ENCODE assay signal across 26 mouse cellular contexts in the genomic region with DNA sequence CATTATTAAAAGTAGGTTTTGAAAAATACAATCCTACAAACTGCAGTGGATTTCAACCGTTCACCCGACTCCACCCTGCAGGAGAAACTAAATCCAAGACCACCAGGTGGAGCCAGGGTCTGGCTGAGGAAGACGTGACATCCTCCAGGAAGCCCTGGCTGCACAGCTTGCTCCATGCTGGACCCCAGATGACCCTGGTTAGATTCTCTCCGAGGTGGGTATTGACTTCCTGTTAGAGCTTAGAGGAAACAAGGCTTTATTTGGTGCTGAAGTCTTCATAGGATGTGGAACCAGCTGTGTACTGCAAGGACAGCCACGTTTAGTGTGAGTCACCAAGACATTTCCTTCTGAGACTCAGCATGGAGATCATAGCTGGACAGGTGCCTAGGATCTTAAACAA. TPM values are rescaled to one million over a fixed set of nuclear protein-coding genes. Genes with fewer than 3 reads are reported as not detected.
DNase-seq lines count a peak whose midpoint lies in the region; ATAC-seq and TF ChIP-seq lines count a peak whose summit lies in the region.
"Had no signal": no experiment of that assay in that cellular context is flagged by ENCODE, and none has a peak within 500 bp of the region (broad histone marks: within the 10 kb centered on the region; RNA-seq: fewer than 3 reads in every experiment).

No protein-coding gene starts in this region.

- no peak overlapping the region for H3K4me3 ChIP-seq in heart, postnatal 0 days (ENCODE audit: low read depth, low read length)
- H3K4me3 ChIP-seq in ES-Bruce4 (ENCODE audit: low read depth, low read length) = no peak overlapping the region
- H3K4me3 ChIP-seq: hindbrain, embryonic 15.5 days; lung, embryonic 15.5 days; neural tube, embryonic 12.5 days had no signal

- H3K27me3 ChIP-seq in heart, postnatal 0 days (ENCODE audit: control insufficient read depth, insufficient read depth, low read length) = no peaks in the 10 kb centered on the region
- no peaks in the 10 kb centered on the region for H3K27me3 ChIP-seq in ES-Bruce4 (ENCODE audit: control insufficient read depth, insufficient read depth, low read length, poor library complexity, severe bottlenecking)
- H3K27me3 ChIP-seq: hindbrain, embryonic 15.5 days; lung, embryonic 15.5 days; neural tube, embryonic 12.5 days had no signal

- no peak overlapping the region for H3K4me2 ChIP-seq in heart, postnatal 0 days (ENCODE audit: low read depth, low read length)
- H3K4me2 ChIP-seq: hindbrain, embryonic 15.5 days; lung, embryonic 15.5 days; neural tube, embryonic 12.5 days had no signal

- 58% methylated on average over 5 of the region's 5 CpGs for WGBS in heart, postnatal 0 days

- ATAC-seq in heart, postnatal 0 days (ENCODE audit: insufficient read depth, low read depth) = peak; percentile 63
- ATAC-seq: CD4-positive, CD25-positive, alpha-beta regulatory T cell, adult 4 months; forebrain, embryonic 16.5 days had no signal

- intact Hi-C loops in heart, postnatal 25 days (cut with DNase I) = no loop called here
- intact Hi-C loops in left cerebral cortex, postnatal 14 days (cut with DNase I) = no loop called here

- peaks cover 14% of the 10 kb centered on the region; the same call in 1 of the 2 replicates for H3K9me3 ChIP-seq in heart, postnatal 0 days (replicated peaks; ENCODE audit: control insufficient read depth, low read length)
- H3K9me3 ChIP-seq in ES-Bruce4 (replicated peaks; ENCODE audit: control insufficient read depth, insufficient read depth, low read length, poor library complexity, severe bottlenecking) = peaks cover 4% of the 10 kb centered on the region; the same call in 1 of the 2 replicates
- H3K9me3 ChIP-seq: lung, embryonic 15.5 days; neural tube, embryonic 12.5 days had no signal

- no peak overlapping the region for H3K9ac ChIP-seq in heart, postnatal 0 days (replicated peaks; ENCODE audit: low read depth, low read length)
- no peak overlapping the region for H3K9ac ChIP-seq in ES-Bruce4 (ENCODE audit: low read depth, poor library complexity, severe bottlenecking)
- H3K9ac ChIP-seq: hindbrain, embryonic 15.5 days; lung, embryonic 15.5 days; neural tube, embryonic 12.5 days had no signal

- TF ChIP-seq EP300 in heart, postnatal 0 days (IDR thresholded peaks at IDR 0.05; ENCODE audit: low read depth) = no peak
- no peak for TF ChIP-seq EP300 in ES-Bruce4 (IDR thresholded peaks at IDR 0.05; ENCODE audit: insufficient read depth, low read depth, low read length)

- TF ChIP-seq POLR2A in ES-Bruce4 (IDR thresholded peaks at IDR 0.05; ENCODE audit: insufficient read depth, low read length) = no peak

- 0 out of 2 replicates have a peak overlapping the region, but pooled peaks have one; percentile 30 for H3K27ac ChIP-seq in heart, postnatal 0 days (ENCODE audit: low read depth)
- H3K27ac ChIP-seq in ES-Bruce4 (ENCODE audit: insufficient read depth, low read length) = no peak overlapping the region
- H3K27ac ChIP-seq: hindbrain, embryonic 15.5 days; lung, embryonic 15.5 days; neural tube, embryonic 12.5 days had no signal

- H3K4me1 ChIP-seq in heart, postnatal 0 days (ENCODE audit: control insufficient read depth, insufficient read depth) = no peaks in the 10 kb centered on the region
- H3K4me1 ChIP-seq in ES-Bruce4 (ENCODE audit: control insufficient read depth, insufficient read depth, low read length) = no peaks in the 10 kb centered on the region
- H3K4me1 ChIP-seq: hindbrain, embryonic 15.5 days; lung, embryonic 15.5 days; neural tube, embryonic 12.5 days had no signal

- peak; percentile 25 for TF ChIP-seq CTCF in heart, postnatal 0 days (IDR thresholded peaks at IDR 0.05; ENCODE audit: low read depth)
- peak; percentile 4 for TF ChIP-seq CTCF in ES-Bruce4 (IDR thresholded peaks at IDR 0.05; ENCODE audit: low read depth, low read length)

- DNase-seq in heart, postnatal 0 days (ENCODE audit: low spot score) = no peak
- DNase-seq in heart, postnatal 25 days (ENCODE audit: low spot score) = no peak
- peak; percentile 10 to 11 for DNase-seq in kidney, postnatal 36 days
- no peak for DNase-seq in kidney, adult 18-20 months
- peak; percentile 2 for DNase-seq in 3T3-L1 (ENCODE audit: low read depth, low spot score)
- no peak for DNase-seq in left cerebral cortex, postnatal 14 days (ENCODE audit: low spot score in 2 of 2)
- DNase-seq: adrenal gland, adult 2 months; cerebellum, adult 11-12 months; cerebellum, postnatal 25 days; liver; spleen, adult 18-20 months had no signal

- H3K36me3 ChIP-seq in heart, postnatal 0 days (replicated peaks; ENCODE audit: control insufficient read depth, insufficient read depth, low read length) = no peaks in the 10 kb centered on the region
- no peaks in the 10 kb centered on the region for H3K36me3 ChIP-seq in ES-Bruce4 (ENCODE audit: control insufficient read depth, insufficient read depth, low read length, poor library complexity, severe bottlenecking)
- H3K36me3 ChIP-seq: hindbrain, embryonic 15.5 days; lung, embryonic 15.5 days; neural tube, embryonic 12.5 days had no signal

RNA-seq across cellular contexts. Expression of a gene that starts 13.7 kb away (rescaled TPM):
- total RNA-seq in heart, postnatal 0 days (2014; rRNA removed; ENCODE audit: low replicate concordance) = 0.19 and 1.6 TPM in 2 replicates
- polyA plus RNA-seq in heart, postnatal 0 days (2015; fragmentation: Nextera tagmentation; extraction: Ambion mirVana) = 1.5 and 2.5 TPM in 2 replicates
- not detected for total RNA-seq in heart, postnatal 25 days (2021)
- not detected in 2 replicates for polyA plus RNA-seq in ES-Bruce4 (2011; ENCODE audit: insufficient read depth, insufficient read length, low read depth, missing spikeins)
- total RNA-seq in left cerebral cortex, postnatal 14 days (2021) = not detected
- total RNA-seq: adrenal gland, adult 2 months; gastrocnemius, adult 18-20 months; layer of hippocampus, postnatal 25 days; left cerebral cortex, postnatal 36 days; MEL; monocyte, adult 5-6 weeks had no signal
- polyA plus RNA-seq: adrenal gland, adult 2 months; forebrain, embryonic 16.5 days; gonadal fat pad, adult 2 months; hindbrain, embryonic 15.5 days; large intestine, adult 2 months; lung, embryonic 15.5 days; neural tube, embryonic 12.5 days; stomach, embryonic 16.5 days had no signal

RNA-seq across cellular contexts. Expression of a gene that starts 32.5 kb away (rescaled TPM):
- not detected in 2 replicates for total RNA-seq in heart, postnatal 0 days (2014; rRNA removed; ENCODE audit: low replicate concordance)
- polyA plus RNA-seq in heart, postnatal 0 days (2015; fragmentation: Nextera tagmentation; extraction: Ambion mirVana) = not detected in 2 replicates
- not detected for total RNA-seq in heart, postnatal 25 days (2021)
- polyA plus RNA-seq in ES-Bruce4 (2011; ENCODE audit: insufficient read depth, insufficient read length, low read depth, missing spikeins) = not detected in 2 replicates
- total RNA-seq in left cerebral cortex, postnatal 14 days (2021) = not detected
- total RNA-seq: adrenal gland, adult 2 months; gastrocnemius, adult 18-20 months; heart, postnatal 10 days; layer of hippocampus, postnatal 25 days; MEL; monocyte, adult 5-6 weeks had no signal
- polyA plus RNA-seq: adrenal gland, adult 2 months; CD4-positive, CD25-positive, alpha-beta regulatory T cell, adult 4 months; large intestine, adult 2 months; lung, embryonic 15.5 days; neural tube, embryonic 12.5 days; stomach, embryonic 16.5 days had no signal

RNA-seq across cellular contexts. Expression of a gene that starts 49.0 kb away (rescaled TPM):
- 299 and 316 TPM in 2 replicates for total RNA-seq in heart, postnatal 0 days (2014; rRNA removed; ENCODE audit: low replicate concordance)
- polyA plus RNA-seq in heart, postnatal 0 days (2015; fragmentation: Nextera tagmentation; extraction: Ambion mirVana) = 215 and 216 TPM in 2 replicates
- 10 to 100 TPM; 80.9 to 87.9 TPM for total RNA-seq in heart, postnatal 25 days (2021)
- polyA plus RNA-seq in ES-Bruce4 (2011; ENCODE audit: insufficient read depth, insufficient read length, low read depth, missing spikeins) = 88.3 and 91.5 TPM in 2 replicates
- total RNA-seq in left cerebral cortex, postnatal 14 days (2021) = 100 to 1,000 TPM; 349 to 363 TPM

Comparison
In these comparisons a context has a peak if more than half of its experiments do, and no peak if none do; other contexts are left out.
1. DNase-seq: peak in kidney, postnatal 36 days (2 of 2) and 3T3-L1 (single experiment); none in heart, postnatal 0 days (single experiment), heart, postnatal 25 days (single experiment), kidney, adult 18-20 months (single experiment) and left cerebral cortex, postnatal 14 days (0 of 2).